Mouse (Mus musculus): ENCODE data around the gene Hba-a2.

- TF ChIP-seq POLR2A (IDR thresholded peaks at IDR 0.05; ENCODE audit: borderline replicate concordance, low read depth, low read length) (no peak), CTCF (IDR thresholded peaks at IDR 0.05; ENCODE audit: low read depth, low read length) (no peak)
Measured at GRCm38 (mm10) chr11:32250880-32251763, 45.2 kb upstream of the Hba-a2 start.
